Mouse (Mus musculus) macrophage (primary cell): ENCODE measurements around the gene Hist1h4n. TPM values are rescaled to one million over a fixed set of nuclear protein-coding genes. Genes with fewer than 3 reads are reported as not detected.
"Not testable (repeated sequence)": the region's sequence is repeated elsewhere in the genome, so short reads cannot be mapped to it uniquely, and the experiment has no call there.

Experiments
- H3K27ac ChIP-seq: fragments of 350-480 bp; formaldehyde crosslinking; 2 replicates; pipeline ENCODE4 v1.9.0; 2021
- H3K36me3 ChIP-seq: fragments of 350-480 bp; formaldehyde crosslinking; 2 replicates; pipeline ENCODE4 v1.9.0; 2021; ENCODE audit errors: inconsistent target
- H3K4me3 ChIP-seq: fragments of 350-480 bp; formaldehyde crosslinking; 2 replicates; pipeline ENCODE4 v1.9.0; 2021; ENCODE audit errors: inconsistent target
- H3K79me2 ChIP-seq: fragments of 350-480 bp; formaldehyde crosslinking; 2 replicates; pipeline ENCODE4 v1.9.0; 2021; ENCODE audit errors: inconsistent target
- WGBS: methylation state at CpG from one replicate; pipeline ENCODE4 v1.1.7; 2026; ENCODE audit warnings: inconsistent platforms; ENCODE audit not compliant: missing documents; 5-methylcytosine and 5-hydroxymethylcytosine counted together
- polyA plus RNA-seq: library from polyadenylated mRNA; stranded (reverse); fragments of 250-400 nt; gene quantifications from 3 replicates; pipeline ENCODE4 v1.2.4, GENCODE M21; 2018; ENCODE audit warnings: inconsistent platforms

The Hist1h4n gene
- polyA plus RNA-seq, 1 experiment from 2014 or later = not detected

DNA sequence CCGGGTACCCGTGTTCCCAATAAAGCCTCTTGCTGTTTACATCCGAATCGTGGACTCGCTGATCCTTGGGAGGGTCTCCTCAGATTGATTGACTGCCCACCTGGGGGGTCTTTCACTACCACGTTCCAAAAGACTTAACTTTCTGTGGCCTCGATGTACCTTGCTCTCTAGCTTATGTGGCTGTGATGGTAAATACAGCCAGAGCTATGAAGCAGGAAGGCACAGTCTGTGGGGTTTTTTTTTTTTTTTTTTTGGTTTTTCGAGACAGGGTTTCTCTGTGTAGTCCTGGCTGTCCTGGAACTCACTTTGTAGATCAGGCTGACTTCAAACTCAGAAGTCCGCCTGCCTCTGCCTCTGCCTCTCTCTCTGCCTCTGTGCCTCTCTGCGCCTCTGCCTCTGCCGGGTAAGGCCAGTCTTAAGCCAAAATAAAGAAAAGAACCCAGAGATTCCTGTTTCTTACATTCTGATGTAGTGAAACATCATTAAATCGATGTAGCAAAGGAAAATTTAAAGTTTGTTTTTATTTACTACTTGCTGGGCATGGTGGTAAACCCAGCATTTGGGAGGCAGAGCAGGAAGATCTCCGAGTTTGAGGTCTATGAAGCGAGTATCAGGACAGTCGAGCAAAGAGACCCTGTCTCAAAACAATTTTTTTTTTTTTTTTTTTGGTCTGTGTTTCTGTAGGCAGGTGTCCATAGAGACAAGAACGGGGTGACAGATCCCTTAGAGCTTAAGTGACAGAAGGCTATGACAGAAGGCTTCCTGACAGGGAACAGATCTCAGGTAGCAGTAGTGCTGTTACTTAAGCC, 11.7 kb downstream of the Hist1h4n start:
- H3K79me2 ChIP-seq, H3K4me3 ChIP-seq, H3K27ac ChIP-seq, H3K36me3 ChIP-seq: not testable (repeated sequence)
- 79% methylated on average over 2 of the region's 16 CpGs for WGBS

DNA sequence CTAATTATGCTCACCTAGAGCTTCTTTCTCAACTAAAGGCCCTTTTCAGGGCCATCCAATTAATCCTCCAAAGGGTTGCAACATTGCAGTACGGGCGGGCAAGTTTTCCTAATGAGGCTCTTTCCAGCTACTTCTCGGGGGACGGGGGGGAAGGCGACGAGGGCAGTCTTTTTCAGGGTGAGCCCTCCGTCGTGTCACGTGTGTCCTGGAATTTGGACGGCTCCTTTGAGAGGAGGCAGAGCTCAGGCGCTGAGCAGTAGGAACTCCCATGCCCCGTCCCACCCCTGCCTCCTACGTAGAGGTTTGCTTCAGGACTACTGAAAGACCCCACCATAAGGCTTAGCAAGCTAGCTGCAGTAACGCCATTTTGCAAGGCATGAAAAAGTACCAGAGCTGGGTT, 19.9 kb downstream of the Hist1h4n start:
- WGBS = 0% methylated on average over 2 of the region's 14 CpGs
- H3K27ac ChIP-seq, H3K36me3 ChIP-seq, H3K79me2 ChIP-seq, H3K4me3 ChIP-seq: not testable (repeated sequence)

DNA sequence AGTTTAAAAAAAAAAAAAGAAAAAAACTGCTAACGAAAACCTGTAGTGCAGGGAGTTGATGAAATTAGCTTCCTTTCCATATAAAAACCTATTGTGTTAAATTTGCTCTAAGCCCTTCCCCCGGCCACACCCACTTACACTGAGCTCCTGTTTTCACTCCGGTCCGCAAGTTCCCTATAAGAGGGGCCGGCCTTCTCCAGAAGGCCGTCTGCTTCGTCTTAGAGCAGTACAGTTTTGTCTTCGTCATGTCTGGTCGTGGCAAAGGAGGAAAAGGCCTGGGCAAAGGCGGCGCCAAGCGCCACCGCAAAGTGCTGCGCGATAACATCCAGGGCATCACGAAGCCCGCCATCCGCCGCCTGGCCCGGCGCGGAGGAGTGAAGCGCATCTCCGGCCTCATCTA, 20.5 kb downstream of the Hist1h4n start, which contains the start of gene Hist1h4m:
Gene Hist1h4m, plus strand, starts transcription at position 208 of the 400 bp plus-strand sequence.
- H3K4me3 ChIP-seq, H3K36me3 ChIP-seq, H3K27ac ChIP-seq, H3K79me2 ChIP-seq: not testable (repeated sequence)
- no CpG with 5 or more reads among the region's 24 CpGs for WGBS

GRCm38 (mm10) chr13:21811074-21811473, 20.9 kb downstream of the Hist1h4n start:
- H3K27ac ChIP-seq, H3K36me3 ChIP-seq, H3K79me2 ChIP-seq, H3K4me3 ChIP-seq: not testable (repeated sequence)
- no CpG with 5 or more reads among the region's 8 CpGs for WGBS

DNA sequence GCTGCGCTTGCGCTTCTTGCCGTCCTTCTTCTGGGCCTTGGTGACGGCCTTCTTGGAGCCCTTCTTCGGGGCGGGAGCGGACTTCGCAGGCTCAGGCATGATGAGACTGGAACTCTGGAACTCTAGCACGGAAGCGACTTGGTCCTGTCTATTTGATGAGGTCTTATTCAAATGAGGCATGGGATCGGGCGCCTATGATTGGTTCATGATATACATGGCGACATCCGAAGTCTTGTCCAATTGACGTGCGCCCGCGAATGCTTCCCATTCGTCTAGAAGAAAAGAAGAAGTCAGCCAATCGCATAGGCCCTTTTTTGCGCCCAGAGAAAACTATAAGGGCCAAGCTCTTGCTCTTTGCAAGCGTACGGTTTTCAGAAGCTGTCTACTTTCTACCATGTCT, 21.9 kb downstream of the Hist1h4n start, which contains the start of the genes Hist1h2bq and Hist1h2ao:
Gene Hist1h2bq, minus strand, starts transcription at position 125 of the 400 bp plus-strand sequence.
Gene Hist1h2ao, plus strand, starts transcription at position 393 of the 400 bp plus-strand sequence.
- not testable (repeated sequence) for H3K36me3 ChIP-seq, H3K27ac ChIP-seq
- WGBS = no CpG with 5 or more reads among the region's 23 CpGs

GRCm38 (mm10) chr13:21803058-21803457, 28.9 kb downstream of the Hist1h4n start:
- no CpG with 5 or more reads among the region's 4 CpGs for WGBS
- H3K79me2 ChIP-seq, H3K4me3 ChIP-seq, H3K36me3 ChIP-seq, H3K27ac ChIP-seq: not testable (repeated sequence)

More for the DNA sequence above, 21.9 kb downstream of the Hist1h4n start, which contains the start of the genes Hist1h2bq and Hist1h2ao:
- not testable (repeated sequence) for H3K79me2 ChIP-seq, H3K4me3 ChIP-seq

- not testable (repeated sequence) for H3K27ac ChIP-seq, H3K36me3 ChIP-seq, H3K4me3 ChIP-seq, H3K79me2 ChIP-seq
Measured at GRCm38 (mm10) chr13:21797163-21797562, 34.8 kb downstream of the Hist1h4n start.

DNA sequence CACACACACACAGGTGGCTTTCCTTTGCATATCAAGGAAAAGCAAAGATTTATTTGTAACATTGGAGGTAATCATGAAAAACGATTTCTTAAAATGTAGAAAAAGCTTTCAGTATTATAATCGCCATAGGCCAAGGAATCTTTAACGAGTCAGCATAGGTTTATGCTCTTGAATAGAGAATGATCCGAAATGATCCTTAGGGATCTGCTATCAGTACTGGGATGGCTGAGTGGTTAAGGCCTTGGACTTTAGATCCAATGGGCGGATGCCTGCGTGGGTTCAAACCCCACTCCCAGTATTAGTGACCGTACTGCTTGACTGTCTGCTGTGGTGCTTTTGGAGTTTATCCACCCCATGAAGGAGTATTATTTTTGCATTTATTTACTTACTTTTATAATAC, 36.4 kb downstream of the Hist1h4n start:
- Histone ChIP-seq H3K79me2 (no peaks in the 10 kb centered on the region), H3K36me3 (no peaks in the 10 kb centered on the region), H3K4me3 (no peak overlapping the region), H3K27ac (no peak overlapping the region)
- WGBS = 89% methylated on average over 6 of the region's 7 CpGs

DNA sequence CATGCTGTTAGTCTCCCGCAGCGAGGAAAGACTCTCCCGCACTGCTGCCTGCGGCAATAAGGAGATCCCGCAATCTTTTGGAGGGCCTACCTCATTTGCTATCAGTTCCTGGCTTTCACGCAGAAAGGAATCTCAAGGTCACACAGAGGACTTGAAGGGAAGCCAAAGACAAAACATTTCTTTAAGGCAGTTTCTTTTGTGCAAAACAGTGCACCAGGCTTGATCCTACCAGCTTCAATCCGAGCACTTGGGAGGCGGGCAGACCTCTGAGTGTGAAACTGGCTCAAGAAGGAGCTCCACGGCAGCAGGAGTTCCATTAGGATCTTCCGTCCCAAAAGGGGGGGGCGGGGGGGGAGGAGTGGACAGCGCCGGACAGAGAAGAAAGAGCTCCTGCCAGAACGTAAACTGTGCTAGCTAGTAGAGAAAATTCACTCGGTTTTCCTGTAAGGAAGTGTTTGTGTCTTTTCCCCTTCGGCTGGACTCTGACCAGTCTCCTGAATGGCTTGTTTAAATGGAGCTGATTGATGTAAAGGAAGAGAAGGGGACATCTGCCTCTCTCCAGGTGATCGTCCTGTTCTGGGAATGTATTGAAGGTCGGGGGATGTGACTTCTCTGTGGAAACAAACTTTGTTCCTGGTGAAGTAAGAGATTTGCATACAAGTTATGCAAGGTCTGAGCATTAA, 41.3 kb downstream of the Hist1h4n start:
- Histone ChIP-seq H3K36me3 (no peaks in the 10 kb centered on the region), H3K4me3 (no peak overlapping the region), H3K27ac (no peak overlapping the region), H3K79me2 (no peaks in the 10 kb centered on the region)
- 62% methylated on average over 18 of the region's 18 CpGs for WGBS

DNA sequence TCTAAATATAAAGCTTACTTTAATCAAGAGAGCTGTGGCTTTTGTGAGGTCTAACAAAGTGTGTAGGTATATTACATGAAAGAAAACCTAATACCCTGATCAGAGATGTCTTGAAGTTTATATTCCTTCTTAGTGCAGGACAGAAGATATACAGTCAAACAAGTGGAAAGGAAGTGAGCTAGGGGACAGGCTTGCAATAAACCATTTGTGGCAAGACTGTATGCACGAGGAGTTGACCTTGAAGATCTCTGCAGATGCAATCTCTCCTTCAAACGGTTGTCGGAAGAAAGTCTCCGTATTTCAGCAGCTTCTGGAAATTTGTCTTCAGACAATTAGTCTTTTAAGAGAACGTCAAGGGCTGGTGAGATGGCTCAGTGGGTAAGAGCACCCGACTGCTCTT, 42.1 kb downstream of the Hist1h4n start:
- WGBS = 63% methylated on average over 5 of the region's 6 CpGs
- Histone ChIP-seq H3K27ac (no peak overlapping the region), H3K36me3 (no peaks in the 10 kb centered on the region), H3K79me2 (no peaks in the 10 kb centered on the region), H3K4me3 (no peak overlapping the region)

DNA sequence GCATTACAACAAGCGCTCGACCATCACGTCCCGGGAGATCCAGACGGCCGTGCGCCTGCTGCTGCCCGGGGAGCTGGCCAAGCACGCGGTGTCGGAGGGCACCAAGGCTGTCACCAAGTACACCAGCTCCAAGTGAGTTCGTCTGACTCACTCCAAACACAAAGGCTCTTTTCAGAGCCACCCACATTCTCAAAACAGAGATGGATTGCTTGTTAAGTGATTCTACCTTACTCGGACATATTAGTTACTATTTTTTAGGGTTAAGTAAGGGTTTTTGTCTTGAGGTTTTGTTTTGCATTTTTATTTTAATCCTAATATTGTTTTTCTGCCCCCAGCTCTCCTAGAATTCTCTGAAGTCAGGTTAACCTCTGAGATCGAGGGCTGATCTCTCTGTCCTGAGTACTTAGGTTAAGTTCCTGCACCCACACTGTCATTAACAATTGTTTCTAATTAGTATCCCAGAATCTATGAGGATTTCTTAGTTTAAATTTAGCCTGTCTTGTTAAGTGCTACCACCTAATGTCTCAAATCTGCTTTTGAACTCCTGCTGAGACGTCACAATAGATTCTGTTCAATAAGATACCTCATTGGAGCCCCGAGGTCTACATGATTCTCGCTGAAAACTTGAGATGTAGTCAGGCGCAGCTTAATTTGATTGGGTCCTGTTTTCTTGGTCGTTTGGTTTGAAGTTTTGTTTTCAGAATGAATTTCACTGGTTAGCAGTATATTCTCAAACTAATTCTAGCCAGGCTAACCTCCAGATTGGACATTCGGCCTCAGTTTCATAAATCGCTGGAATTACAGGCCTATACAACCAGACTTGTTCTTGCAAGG, 44.0 kb downstream of the Hist1h4n start:
- no peaks in the 10 kb centered on the region for H3K36me3 ChIP-seq
- WGBS = 54% methylated on average over 13 of the region's 21 CpGs
- H3K4me3 ChIP-seq = no peak overlapping the region
- H3K27ac ChIP-seq = peak overlapping the region; percentile 28
- H3K79me2 ChIP-seq = no peaks in the 10 kb centered on the region

DNA sequence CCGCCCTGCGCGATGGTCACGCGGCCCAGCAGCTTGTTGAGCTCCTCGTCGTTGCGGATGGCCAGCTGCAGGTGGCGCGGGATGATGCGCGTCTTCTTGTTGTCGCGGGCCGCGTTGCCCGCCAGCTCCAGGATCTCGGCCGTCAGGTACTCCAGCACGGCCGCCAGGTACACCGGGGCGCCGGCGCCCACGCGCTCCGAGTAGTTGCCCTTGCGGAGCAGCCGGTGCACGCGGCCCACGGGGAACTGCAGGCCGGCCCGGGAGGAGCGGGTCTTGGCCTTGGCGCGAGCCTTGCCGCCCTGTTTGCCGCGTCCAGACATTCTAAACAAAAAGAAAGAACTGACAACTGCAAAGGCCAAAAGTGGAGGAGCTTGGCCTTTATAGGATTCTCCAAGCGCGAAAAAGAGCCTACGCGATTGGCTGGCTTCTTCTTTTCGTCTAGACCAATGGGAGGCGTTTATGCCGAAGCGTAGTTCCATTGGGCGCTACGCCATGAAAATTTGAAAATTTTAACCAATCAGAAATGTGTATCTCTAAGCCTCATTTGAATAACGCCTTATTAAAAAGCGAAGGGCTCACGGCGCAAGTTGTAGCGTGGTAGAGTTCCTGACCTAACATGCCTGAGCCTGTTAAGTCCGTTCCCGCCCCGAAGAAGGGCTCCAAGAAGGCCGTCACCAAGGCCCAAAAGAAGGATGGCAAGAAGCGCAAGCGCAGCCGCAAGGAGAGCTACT, 44.9 kb downstream of the Hist1h4n start, which contains the start of the genes Hist1h2an and Hist1h2bp:
Gene Hist1h2an, minus strand, starts transcription at position 320 of the 731 bp plus-strand sequence.
Gene Hist1h2bp, plus strand, starts transcription at position 563 of the 731 bp plus-strand sequence.
- H3K36me3 ChIP-seq, H3K79me2 ChIP-seq: not testable (repeated sequence)
- under 1% methylated on average over 22 of the region's 63 CpGs for WGBS
- Histone ChIP-seq H3K4me3 (peak within 1 kb of the TSS; percentile 20), H3K27ac (peak within 1 kb of the TSS; percentile 88)

DNA sequence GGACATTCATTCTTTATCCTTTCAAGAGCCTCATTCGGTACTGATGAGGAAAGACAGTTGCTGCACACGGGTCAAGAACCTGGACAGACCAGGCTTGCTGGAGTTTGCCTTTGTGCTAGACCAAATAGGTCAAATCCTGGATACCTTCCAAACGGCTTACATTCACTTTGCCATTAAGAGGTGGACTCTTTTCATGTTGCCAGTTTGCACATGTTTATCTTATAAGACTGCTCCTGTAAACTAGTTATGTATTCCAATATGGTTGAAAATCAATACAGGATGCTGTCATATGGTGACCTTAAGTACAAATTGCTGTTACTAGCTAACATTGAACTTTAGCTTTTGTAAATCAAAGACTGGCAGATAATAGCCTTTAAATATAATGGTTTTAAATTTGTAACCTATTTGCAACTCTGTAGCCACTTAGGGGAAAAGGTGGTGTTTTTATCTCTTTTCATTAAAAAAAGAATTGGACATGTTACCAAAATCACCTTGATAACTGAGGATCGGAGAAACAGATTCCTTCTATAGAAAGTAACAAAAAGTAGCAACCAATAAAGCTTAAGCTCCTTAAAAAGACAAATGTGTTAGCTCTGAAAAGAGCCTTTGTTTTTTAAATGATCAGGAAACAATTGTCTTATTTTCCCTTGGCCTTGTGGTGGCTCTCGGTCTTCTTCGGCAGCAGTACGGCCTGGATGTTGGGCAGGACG, 45.7 kb downstream of the Hist1h4n start:
- peak overlapping the region; percentile 88 for H3K27ac ChIP-seq
- H3K36me3 ChIP-seq = no peaks in the 10 kb centered on the region
- H3K79me2 ChIP-seq = no peaks in the 10 kb centered on the region
- 29% methylated on average over 7 of the region's 8 CpGs for WGBS
- peak overlapping the region; percentile 20 for H3K4me3 ChIP-seq
